Mouse (Mus musculus) mouse embryonic stem cell (cell line): ENCODE measurements around the gene Matn3.
"Not testable (repeated sequence)": the region's sequence is repeated elsewhere in the genome, so short reads cannot be mapped to it uniquely, and the experiment has no call there.

Source experiments
- in situ Hi-C, 2 experiments: fragments of 300-500 bp; cut with MboI; formaldehyde crosslinking; loops; 1 replicate in 1 of 2; 3 replicates in 1 of 2; pipeline ENCODE4 v1.14.3; 2019 to 2020; ENCODE audit warnings: low sequenced_read_pairs in 2 of 2, low pct_unique_long_range_greater_than_20kb in 1 of 2, mixed read lengths in 1 of 2; ENCODE audit not compliant: unreplicated experiment in 1 of 2

Gene Matn3

DNA sequence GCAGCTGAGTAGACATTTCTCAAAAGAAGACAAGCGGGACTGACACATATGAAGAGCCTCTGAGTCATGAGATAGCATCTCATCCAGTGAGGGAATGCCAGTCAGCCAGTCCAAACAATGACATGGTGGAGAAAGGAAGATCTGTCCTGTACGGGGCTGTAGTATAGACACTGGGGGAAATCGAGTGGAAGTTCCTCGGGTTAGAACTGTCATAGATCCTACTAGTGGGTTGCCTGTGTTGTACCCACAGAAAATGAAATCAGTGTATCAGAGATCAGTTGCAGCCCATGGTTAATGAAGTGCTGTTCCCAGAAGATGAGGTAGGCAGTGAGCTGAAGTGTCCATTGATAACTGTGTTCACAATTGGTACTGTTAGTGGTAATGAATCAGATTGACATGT, 19.0 kb upstream of the Matn3 start:
- in situ Hi-C loops, result no loop called here

DNA sequence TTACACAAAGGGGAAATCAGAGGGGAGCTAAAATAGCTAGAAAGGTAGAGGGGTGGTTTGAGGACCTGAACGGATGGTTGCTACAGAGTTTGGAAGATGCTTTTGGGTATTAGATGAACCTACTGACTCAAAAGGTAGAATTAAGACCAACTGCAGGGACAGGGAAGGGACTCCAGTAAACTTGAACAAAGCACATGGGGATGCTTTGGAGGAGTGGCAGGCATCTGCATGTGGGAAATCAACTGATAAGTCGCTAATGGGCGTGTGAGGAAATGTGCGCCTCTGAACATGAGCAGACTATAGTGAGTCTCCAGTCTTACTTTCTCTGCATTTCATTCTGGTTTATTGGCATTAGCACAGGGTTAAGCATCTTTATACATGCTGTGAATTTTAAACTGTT, 16.6 kb upstream of the Matn3 start:
- in situ Hi-C loops, result no loop called here

- in situ Hi-C loops, result no loop called here
Measured at GRCm38 (mm10) chr12:8935349-8935748, 12.4 kb upstream of the Matn3 start.

- in situ Hi-C loops, result not testable (repeated sequence)
Measured at GRCm38 (mm10) chr12:8936210-8936609, 11.5 kb upstream of the Matn3 start.

- in situ Hi-C loops, result no loop called here
Measured at GRCm38 (mm10) chr12:8939490-8939889, 8.2 kb upstream of the Matn3 start.

GRCm38 (mm10) chr12:8940011-8941005, 7.4 kb upstream of the Matn3 start:
- in situ Hi-C loops, result no loop called here

GRCm38 (mm10) chr12:8941131-8941615, 6.6 kb upstream of the Matn3 start:
- in situ Hi-C loops, result no loop called here

GRCm38 (mm10) chr12:8941699-8942392, 5.9 kb upstream of the Matn3 start:
- in situ Hi-C loops, result no loop called here

DNA sequence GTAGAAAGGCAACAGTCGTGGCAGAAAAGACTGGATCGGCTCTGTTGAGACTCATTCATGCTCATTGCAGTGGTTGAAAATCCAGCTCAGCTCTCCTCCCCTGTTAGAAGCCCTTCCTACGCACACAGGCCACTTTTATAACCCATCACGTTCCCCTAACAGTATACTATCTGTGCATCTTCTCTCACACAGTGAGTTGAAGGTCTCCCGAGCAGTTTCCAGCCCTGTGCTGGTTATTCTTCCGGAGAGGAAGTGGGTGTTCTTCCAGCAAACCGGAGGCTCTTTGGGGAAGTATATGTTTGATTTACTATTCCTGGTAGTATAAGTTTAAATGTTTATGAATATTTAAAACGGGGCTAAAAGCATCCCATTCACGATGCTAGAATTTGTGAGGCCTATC, 566 bp upstream of the Matn3 start:
- in situ Hi-C loops, result no loop called here

GRCm38 (mm10) chr12:8953136-8953535, 5.4 kb downstream of the Matn3 start:
- in situ Hi-C loops, result no loop called here

DNA sequence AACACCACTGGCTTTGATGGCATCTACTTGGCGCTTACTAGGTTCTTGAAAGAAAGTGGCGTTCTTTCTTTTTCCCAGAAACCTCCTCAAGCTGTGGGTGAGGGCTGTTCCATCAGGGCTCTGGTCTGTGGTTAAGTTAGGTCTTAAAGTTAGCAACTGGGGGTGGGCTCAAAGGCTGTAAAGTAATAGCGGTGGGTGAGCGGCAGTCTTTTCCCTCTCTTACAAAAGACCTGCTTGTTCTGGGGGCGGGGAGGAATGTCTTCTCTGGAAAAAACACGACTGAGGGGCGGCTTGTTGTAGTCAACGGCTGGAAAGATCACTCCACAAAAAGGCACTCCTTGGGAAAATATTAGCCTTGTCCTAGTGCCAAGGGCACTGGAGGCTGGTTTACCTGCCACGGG, 6.4 kb downstream of the Matn3 start:
- in situ Hi-C loops, result no loop called here

GRCm38 (mm10) chr12:8961607-8962316, 14.0 kb downstream of the Matn3 start:
- in situ Hi-C loops, result no loop called here

- in situ Hi-C loops, result no loop called here
Measured at GRCm38 (mm10) chr12:8969828-8970227, 22.1 kb downstream of the Matn3 start.

DNA sequence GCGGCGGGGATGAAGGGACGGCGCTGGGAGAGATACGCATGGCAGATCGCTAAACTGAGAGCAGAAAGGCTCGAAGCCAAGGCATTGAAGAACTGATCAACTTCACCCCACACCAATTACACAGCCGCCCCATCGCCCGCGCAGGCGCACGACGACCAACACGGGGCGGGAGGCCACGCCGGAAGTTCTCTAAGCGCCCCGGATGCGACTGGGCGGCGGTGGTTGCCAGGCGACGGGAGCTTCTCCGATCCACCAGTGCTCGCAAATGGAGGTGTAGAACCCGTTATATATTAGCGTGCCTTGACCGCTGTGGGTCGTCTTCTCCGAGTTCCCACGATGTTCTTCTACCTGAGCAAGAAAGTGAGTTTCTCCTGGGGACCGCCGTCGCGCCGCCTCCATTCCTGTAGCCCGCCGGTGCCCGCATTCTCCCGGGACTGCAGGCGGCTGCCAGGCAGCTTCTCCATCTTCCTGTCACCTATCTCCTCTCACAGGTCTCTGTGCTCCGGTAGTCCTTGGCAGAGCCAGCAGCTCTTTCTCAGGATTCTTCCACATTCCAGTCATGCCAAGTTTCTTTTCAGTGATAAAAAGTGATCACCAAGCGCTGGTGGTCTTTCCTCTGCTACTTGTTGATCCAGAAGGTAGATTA, 26.2 kb downstream of the Matn3 start, which contains the start of gene Wdr35:
Gene Wdr35, plus strand, starts transcription at position 73 of the 646 bp plus-strand sequence.
- in situ Hi-C loops, result no loop called here

DNA sequence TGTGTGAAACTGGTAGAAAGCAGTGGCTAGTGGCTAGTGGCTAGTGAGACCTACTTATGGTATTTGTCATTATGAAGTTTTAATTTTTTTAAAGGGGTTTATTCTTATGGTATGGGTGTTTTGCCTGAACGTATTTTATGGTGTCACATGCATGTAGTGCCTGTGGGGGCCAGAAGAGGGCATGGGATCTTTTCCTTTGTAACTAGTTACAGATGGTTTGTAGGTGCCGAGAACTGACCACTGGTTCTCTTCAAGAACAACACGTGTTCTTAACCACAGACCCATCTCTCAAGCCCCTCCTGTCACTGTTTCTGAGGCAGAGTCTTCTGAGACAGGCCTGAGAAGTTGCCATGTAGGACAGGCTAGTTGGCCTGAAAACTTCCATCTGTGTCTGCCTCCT, 27.3 kb downstream of the Matn3 start:
- in situ Hi-C loops, result no loop called here

- in situ Hi-C loops, result no loop called here
Measured at GRCm38 (mm10) chr12:8993231-8993630, 45.5 kb downstream of the Matn3 start.

- in situ Hi-C loops, result no loop called here
Measured at GRCm38 (mm10) chr12:8998318-8998717, 50.6 kb downstream of the Matn3 start.

DNA sequence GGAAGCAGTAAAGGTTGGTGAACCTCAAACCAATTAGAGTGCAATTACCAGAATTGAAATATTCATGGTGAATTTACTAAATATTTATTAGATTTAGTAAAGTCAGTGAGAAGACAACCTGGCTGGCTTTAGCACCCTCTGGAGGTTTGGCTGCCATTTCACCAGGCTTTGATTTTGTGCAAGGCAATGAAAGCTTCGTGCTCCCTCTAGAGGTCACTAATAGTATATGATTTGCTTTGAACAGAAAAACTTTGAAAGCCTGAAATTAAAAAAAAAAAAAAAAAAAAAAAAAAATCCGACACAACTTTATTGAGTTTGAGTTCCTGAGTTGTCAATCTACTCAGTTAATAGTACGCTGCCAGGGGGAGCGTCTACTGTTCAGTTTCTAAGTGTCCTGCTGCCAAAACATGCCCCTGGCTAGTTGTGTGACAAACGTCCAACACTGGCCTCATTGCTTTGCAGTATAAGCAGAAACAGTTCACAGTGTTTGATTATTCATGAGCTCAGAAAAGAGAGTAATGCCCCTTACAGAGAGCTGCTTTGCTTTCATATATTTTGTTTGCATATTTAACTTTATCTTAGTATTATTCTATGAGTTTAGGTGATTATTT, 54.4 kb downstream of the Matn3 start:
- in situ Hi-C loops, result loop anchor here (5.0 to 10.0 kb wide), 2 partner anchors 230 to 237 kb away; partner anchors contain the start of gene Sdc1 (in 1 of the 2)
